Mouse (Mus musculus): ENCODE data around the gene Atp1b1.

- no peak for TF ChIP-seq CTCF (IDR thresholded peaks at IDR 0.05; ENCODE audit: low read depth, low read length)
- no peak for TF ChIP-seq POLR2A (IDR thresholded peaks at IDR 0.05; ENCODE audit: insufficient read depth, low read length)
These were observed 9.3 kb upstream of the Atp1b1 start for GRCm38 (mm10) chr1:164467406-164467805.

Data from ES-Bruce4 (cell line).